Mouse (Mus musculus): Measurements from ENCODE around the gene Hbb-bh2. TPM values are rescaled to one million over a fixed set of nuclear protein-coding genes. Genes with fewer than 3 reads are reported as not detected.
"Not testable (repeated sequence)": the region's sequence is repeated elsewhere in the genome, so short reads cannot be mapped to it uniquely, and the experiment has no call there.

Hbb-bh2 gene
- polyA plus RNA-seq, 1 experiment from 2014 or later, result 0.50 TPM

DNA sequence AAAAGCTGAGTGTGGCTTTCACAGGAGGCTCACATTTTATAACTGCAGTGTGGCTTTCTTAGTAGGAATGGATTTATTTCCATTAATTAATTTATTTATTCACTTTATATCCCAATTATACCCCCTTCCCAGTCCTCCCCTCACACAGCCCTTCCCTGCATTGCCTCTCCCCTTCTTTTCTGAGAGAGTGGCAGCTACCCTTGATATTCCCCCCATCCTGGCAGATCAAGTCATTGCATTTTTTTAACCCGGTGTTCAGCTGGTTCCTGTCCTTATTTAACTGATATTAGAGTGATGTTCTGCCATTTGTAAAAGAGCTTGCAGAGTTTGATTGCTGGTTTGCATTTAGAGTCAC lies 30.5 kb downstream of the Hbb-bh2 start:
- H3K27ac ChIP-seq, result no peak overlapping the region
- no peak overlapping the region for H3K4me2 ChIP-seq
- H3K4me1 ChIP-seq, result no peaks in the 10 kb centered on the region
- no peak for ATAC-seq (ENCODE audit: low FRiP score)
- H3K4me3 ChIP-seq (replicated peaks), result no peak overlapping the region
- H3K9ac ChIP-seq, result no peak overlapping the region
- H3K36me3 ChIP-seq (replicated peaks), result no peaks in the 10 kb centered on the region
- WGBS, result 72% methylated on average over 1 of the region's 1 CpGs
- H3K9me3 ChIP-seq, result no peaks in the 10 kb centered on the region
- H3K27me3 ChIP-seq, result no peaks in the 10 kb centered on the region

DNA sequence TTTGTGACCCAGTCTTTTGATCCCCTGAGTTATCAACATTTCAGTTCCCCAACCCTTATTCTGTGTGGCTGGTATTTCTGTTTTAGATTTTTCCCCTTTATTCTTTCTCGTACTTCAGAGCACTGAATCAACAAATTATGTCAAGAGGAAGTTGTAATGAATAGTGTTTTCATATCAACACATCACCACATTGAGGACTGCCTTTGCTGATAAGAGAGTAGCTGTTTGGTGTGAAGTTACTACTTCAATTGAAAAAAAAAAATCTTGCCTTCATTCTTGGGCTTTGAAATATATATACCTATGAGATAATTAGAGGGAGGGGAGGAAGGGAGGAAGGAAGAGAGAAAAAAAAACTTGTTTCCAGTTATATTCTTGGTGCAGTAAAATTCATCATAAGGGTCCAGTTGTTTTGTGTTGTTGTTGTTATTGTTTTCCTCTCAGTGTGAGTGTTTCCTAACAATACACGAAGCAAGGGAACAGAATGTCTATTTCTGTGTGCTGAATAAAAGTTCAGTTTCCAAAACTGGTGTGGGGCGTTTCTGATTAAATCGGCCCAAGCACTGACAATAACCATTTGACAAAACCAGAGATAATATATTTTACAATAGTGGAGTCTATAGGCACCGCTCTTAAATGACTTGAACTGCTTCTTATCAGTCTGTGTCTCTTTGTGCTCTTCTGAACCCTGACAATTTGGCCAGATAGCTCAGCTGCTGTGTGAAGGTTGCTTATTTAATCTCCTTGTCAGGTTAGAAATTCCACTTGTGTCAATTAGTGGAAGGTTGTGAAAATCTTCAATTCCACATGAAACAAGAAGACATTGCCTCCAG lies 31.1 kb downstream of the Hbb-bh2 start:
- no peaks in the 10 kb centered on the region for H3K9me3 ChIP-seq
- WGBS, result 71% methylated on average over 5 of the region's 5 CpGs
- H3K4me2 ChIP-seq, result no peak overlapping the region
- no peak for ATAC-seq (ENCODE audit: low FRiP score)
- no peak overlapping the region for H3K4me3 ChIP-seq (replicated peaks)
- no peak overlapping the region for H3K27ac ChIP-seq
- no peaks in the 10 kb centered on the region for H3K27me3 ChIP-seq
- no peak overlapping the region for H3K9ac ChIP-seq
- H3K4me1 ChIP-seq, result no peaks in the 10 kb centered on the region
- H3K36me3 ChIP-seq (replicated peaks), result no peaks in the 10 kb centered on the region

DNA sequence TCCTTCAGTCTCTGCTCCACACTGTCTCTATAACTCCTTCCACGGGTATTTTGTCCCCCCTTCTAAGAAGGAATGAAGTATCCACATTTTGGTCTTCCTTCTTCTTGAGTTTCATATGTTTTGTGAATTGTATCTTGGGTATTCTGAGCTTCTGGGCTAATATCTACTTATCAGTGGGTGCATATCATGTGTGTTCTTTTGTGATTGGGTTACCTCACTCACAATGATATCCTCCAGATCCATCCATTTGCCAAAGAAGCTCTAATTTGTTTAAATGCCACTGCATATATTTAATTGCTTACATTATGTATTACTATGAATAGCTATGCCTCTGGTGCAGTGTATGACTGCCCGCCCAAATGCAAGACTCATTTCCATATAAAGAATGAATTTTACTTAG lies 32.2 kb downstream of the Hbb-bh2 start:
- H3K4me2 ChIP-seq, result not testable (repeated sequence)
- WGBS, result 75% methylated on average over 2 of the region's 2 CpGs

DNA sequence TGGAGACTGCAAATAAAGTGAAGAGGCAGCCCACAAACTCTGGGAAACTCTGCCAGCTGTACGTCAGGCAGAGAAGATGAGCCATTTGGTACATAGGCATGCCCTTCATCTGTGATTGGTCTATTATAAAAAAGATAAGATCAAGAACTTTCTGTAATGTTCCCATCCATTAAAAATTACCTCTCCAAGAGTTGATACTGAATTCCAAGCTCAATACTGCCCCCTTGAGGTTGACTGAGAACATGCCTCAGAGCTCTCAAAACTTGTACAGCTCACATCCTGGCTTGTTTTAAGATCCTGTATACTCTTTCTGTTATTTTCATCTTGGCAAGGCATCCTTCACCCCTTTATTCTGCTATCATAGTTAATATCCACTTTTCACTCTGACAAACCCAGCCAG lies 33.5 kb downstream of the Hbb-bh2 start:
- no peaks in the 10 kb centered on the region for H3K9me3 ChIP-seq
- no peak for ATAC-seq (ENCODE audit: low FRiP score)
- 63% methylated on average over 1 of the region's 1 CpGs for WGBS
- no peak overlapping the region for H3K27ac ChIP-seq
- no peaks in the 10 kb centered on the region for H3K36me3 ChIP-seq (replicated peaks)
- H3K4me3 ChIP-seq (replicated peaks), result no peak overlapping the region
- no peak overlapping the region for H3K9ac ChIP-seq
- H3K27me3 ChIP-seq, result no peaks in the 10 kb centered on the region
- H3K4me1 ChIP-seq, result no peaks in the 10 kb centered on the region
- no peak overlapping the region for H3K4me2 ChIP-seq

More for the DNA sequence above, 32.2 kb downstream of the Hbb-bh2 start:
- H3K27ac ChIP-seq; H3K9ac ChIP-seq; H3K27me3 ChIP-seq; ATAC-seq (ENCODE audit: low FRiP score); H3K4me3 ChIP-seq (replicated peaks); H3K9me3 ChIP-seq; H3K36me3 ChIP-seq (replicated peaks); H3K4me1 ChIP-seq: not testable (repeated sequence)

DNA sequence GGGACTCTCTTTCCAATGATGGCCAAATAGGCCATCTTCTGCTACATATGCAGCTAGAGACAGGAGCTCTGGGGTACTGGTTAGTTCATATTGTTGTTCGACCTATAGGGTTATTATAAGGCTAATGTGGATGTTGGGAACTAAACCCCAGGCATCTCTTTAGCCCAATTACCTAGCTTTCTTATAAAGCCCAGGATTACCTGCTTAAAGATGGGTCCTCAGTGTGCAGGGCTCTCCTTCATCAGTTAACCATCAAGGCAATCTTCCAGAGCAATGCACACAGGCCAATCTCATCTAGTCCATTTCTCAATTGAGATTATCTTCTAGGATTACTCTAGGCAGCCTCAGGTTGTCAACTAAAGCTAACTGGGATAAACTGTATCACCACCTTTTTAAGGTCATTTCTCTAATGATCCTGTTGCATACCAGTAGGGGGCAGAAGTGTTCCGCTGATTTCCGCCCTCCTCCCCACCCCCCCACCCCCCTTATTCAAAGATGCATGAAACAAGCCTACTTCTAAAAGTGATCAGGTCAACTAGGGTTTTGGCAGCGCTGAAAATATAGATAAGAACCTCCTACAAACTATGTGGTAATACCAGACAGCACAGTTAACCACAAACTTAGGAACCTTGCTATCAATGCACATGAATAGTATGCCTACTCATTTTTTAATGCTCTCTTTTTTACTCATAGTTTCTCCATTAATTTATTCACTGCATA lies 47.5 kb downstream of the Hbb-bh2 start:
- Histone ChIP-seq H3K4me1 (no peaks in the 10 kb centered on the region), H3K4me3 (replicated peaks) (no peak overlapping the region), H3K4me2 (no peak overlapping the region), H3K9ac (no peak overlapping the region), H3K27ac (no peak overlapping the region), H3K9me3 (no peaks in the 10 kb centered on the region), H3K36me3 (replicated peaks) (no peaks in the 10 kb centered on the region), H3K27me3 (no peaks in the 10 kb centered on the region)
- 20% methylated on average over 4 of the region's 4 CpGs for WGBS
- ATAC-seq (ENCODE audit: low FRiP score), result no peak

DNA sequence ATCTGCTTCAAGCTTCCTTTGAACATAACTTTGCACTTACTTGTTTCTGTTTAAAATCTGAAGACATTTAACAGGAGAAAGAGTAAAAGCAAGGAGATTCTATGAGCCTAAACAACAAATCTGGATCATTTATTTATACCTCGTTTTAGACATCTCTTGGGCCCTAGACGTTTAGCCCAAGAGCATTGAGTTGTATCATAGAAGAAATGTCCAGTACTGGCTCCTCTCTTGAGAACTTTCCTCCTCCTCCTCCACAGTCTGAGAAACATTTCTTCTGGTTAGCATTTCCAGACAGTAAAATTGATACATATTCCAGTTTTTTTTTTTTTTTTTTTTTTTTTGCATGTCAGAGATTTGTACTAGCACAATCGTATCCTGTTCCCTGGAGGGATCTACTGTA lies 48.6 kb downstream of the Hbb-bh2 start, which contains the start of gene Olfr67:
TSS of gene Olfr67 (minus strand) at position 101 of the 400 bp plus-strand sequence.
- no peaks in the 10 kb centered on the region for H3K4me1 ChIP-seq
- no peak within 1 kb of the TSS for H3K4me2 ChIP-seq
- H3K27me3 ChIP-seq, result no peaks in the 10 kb centered on the region
- no peaks in the 10 kb centered on the region for H3K9me3 ChIP-seq
- H3K27ac ChIP-seq, result no peak within 1 kb of the TSS
- ATAC-seq (ENCODE audit: low FRiP score), result no peak
- no peak within 1 kb of the TSS for H3K4me3 ChIP-seq (replicated peaks)
- H3K9ac ChIP-seq, result no peak within 1 kb of the TSS
- WGBS, result 87% methylated on average over 3 of the region's 3 CpGs
- no peaks in the 10 kb centered on the region for H3K36me3 ChIP-seq (replicated peaks)

Other genes with a start within 250 kb of the Hbb-bh2 start
- not detected in 2 replicates for gene Olfr619, start 239.9 kb downstream of the Hbb-bh2 start, polyA plus RNA-seq (2016; fragmentation: Nextera tagmentation; extraction: Ambion mirVana)
- gene Olfr620, start 228.0 kb downstream of the Hbb-bh2 start, polyA plus RNA-seq (2016; fragmentation: Nextera tagmentation; extraction: Ambion mirVana), result not detected in 2 replicates
- not detected in 2 replicates for gene Olfr622, start 197.8 kb downstream of the Hbb-bh2 start, polyA plus RNA-seq (2016; fragmentation: Nextera tagmentation; extraction: Ambion mirVana)
- not detected in 2 replicates for gene Olfr623, start 176.8 kb downstream of the Hbb-bh2 start, polyA plus RNA-seq (2016; fragmentation: Nextera tagmentation; extraction: Ambion mirVana)
- 0.04 TPM in 2 replicates for gene Olfr624, start 169.3 kb downstream of the Hbb-bh2 start, polyA plus RNA-seq (2016; fragmentation: Nextera tagmentation; extraction: Ambion mirVana)
- gene Olfr625-ps1, start 157.8 kb downstream of the Hbb-bh2 start, polyA plus RNA-seq (2016; fragmentation: Nextera tagmentation; extraction: Ambion mirVana), result not detected in 2 replicates
- gene Olfr243, start 125.8 kb downstream of the Hbb-bh2 start, polyA plus RNA-seq (2016; fragmentation: Nextera tagmentation; extraction: Ambion mirVana), result not detected in 2 replicates
- gene Olfr628, start 110.1 kb downstream of the Hbb-bh2 start, polyA plus RNA-seq (2016; fragmentation: Nextera tagmentation; extraction: Ambion mirVana), result not detected in 2 replicates
- gene Olfr629, start 95.6 kb downstream of the Hbb-bh2 start, polyA plus RNA-seq (2016; fragmentation: Nextera tagmentation; extraction: Ambion mirVana), result not detected in 2 replicates
- not detected in 2 replicates for gene Olfr630, start 83.2 kb downstream of the Hbb-bh2 start, polyA plus RNA-seq (2016; fragmentation: Nextera tagmentation; extraction: Ambion mirVana)
- not detected in 2 replicates for gene Olfr69, start 68.9 kb downstream of the Hbb-bh2 start, polyA plus RNA-seq (2016; fragmentation: Nextera tagmentation; extraction: Ambion mirVana)
- not detected in 2 replicates for gene Olfr68, start 60.8 kb downstream of the Hbb-bh2 start, polyA plus RNA-seq (2016; fragmentation: Nextera tagmentation; extraction: Ambion mirVana)
- gene Olfr67, start 48.7 kb downstream of the Hbb-bh2 start, polyA plus RNA-seq (2016; fragmentation: Nextera tagmentation; extraction: Ambion mirVana), result not detected in 2 replicates
- gene Hbb-bt, start 26.5 kb downstream of the Hbb-bh2 start, polyA plus RNA-seq (2016; fragmentation: Nextera tagmentation; extraction: Ambion mirVana), result 599 and 788 TPM in 2 replicates
- gene Hbb-bs, start 12.4 kb downstream of the Hbb-bh2 start, polyA plus RNA-seq (2016; fragmentation: Nextera tagmentation; extraction: Ambion mirVana), result 465 and 620 TPM in 2 replicates
- 427 and 624 TPM in 2 replicates for gene Hbb-bh1, start 2.6 kb upstream of the Hbb-bh2 start, polyA plus RNA-seq (2016; fragmentation: Nextera tagmentation; extraction: Ambion mirVana)
- gene Hbb-y, start 12.7 kb upstream of the Hbb-bh2 start, polyA plus RNA-seq (2016; fragmentation: Nextera tagmentation; extraction: Ambion mirVana), result 6,398 and 8,559 TPM in 2 replicates
- not detected in 2 replicates for gene Olfr66, start 45.7 kb upstream of the Hbb-bh2 start, polyA plus RNA-seq (2016; fragmentation: Nextera tagmentation; extraction: Ambion mirVana)
- not detected in 2 replicates for gene Olfr64, start 54.0 kb upstream of the Hbb-bh2 start, polyA plus RNA-seq (2016; fragmentation: Nextera tagmentation; extraction: Ambion mirVana)
- not detected in 2 replicates for gene Olfr65, start 63.0 kb upstream of the Hbb-bh2 start, polyA plus RNA-seq (2016; fragmentation: Nextera tagmentation; extraction: Ambion mirVana)
- not detected in 2 replicates for gene Olfr631, start 88.3 kb upstream of the Hbb-bh2 start, polyA plus RNA-seq (2016; fragmentation: Nextera tagmentation; extraction: Ambion mirVana)
- gene Olfr632, start 93.8 kb upstream of the Hbb-bh2 start, polyA plus RNA-seq (2016; fragmentation: Nextera tagmentation; extraction: Ambion mirVana), result not detected in 2 replicates
- not detected in 2 replicates for gene Olfr633, start 103.9 kb upstream of the Hbb-bh2 start, polyA plus RNA-seq (2016; fragmentation: Nextera tagmentation; extraction: Ambion mirVana)
- gene Olfr635, start 130.6 kb upstream of the Hbb-bh2 start, polyA plus RNA-seq (2016; fragmentation: Nextera tagmentation; extraction: Ambion mirVana), result not detected in 2 replicates
- gene Olfr638, start 158.2 kb upstream of the Hbb-bh2 start, polyA plus RNA-seq (2016; fragmentation: Nextera tagmentation; extraction: Ambion mirVana), result not detected in 2 replicates
- 0.04 TPM in 1 of 2 replicates, not detected in the other for gene Olfr639, start 176.8 kb upstream of the Hbb-bh2 start, polyA plus RNA-seq (2016; fragmentation: Nextera tagmentation; extraction: Ambion mirVana)
- gene Olfr640, start 185.1 kb upstream of the Hbb-bh2 start, polyA plus RNA-seq (2016; fragmentation: Nextera tagmentation; extraction: Ambion mirVana), result not detected in 2 replicates
- gene Olfr641, start 194.9 kb upstream of the Hbb-bh2 start, polyA plus RNA-seq (2016; fragmentation: Nextera tagmentation; extraction: Ambion mirVana), result not detected in 2 replicates
- not detected in 2 replicates for gene Olfr642, start 212.1 kb upstream of the Hbb-bh2 start, polyA plus RNA-seq (2016; fragmentation: Nextera tagmentation; extraction: Ambion mirVana)
- not detected in 2 replicates for gene 4930516K23Rik, start 220.9 kb upstream of the Hbb-bh2 start, polyA plus RNA-seq (2016; fragmentation: Nextera tagmentation; extraction: Ambion mirVana)
- gene Olfr644, start 231.3 kb upstream of the Hbb-bh2 start, polyA plus RNA-seq (2016; fragmentation: Nextera tagmentation; extraction: Ambion mirVana), result not detected in 2 replicates
- not detected in 2 replicates for gene Olfr645, start 244.9 kb upstream of the Hbb-bh2 start, polyA plus RNA-seq (2016; fragmentation: Nextera tagmentation; extraction: Ambion mirVana)